Mouse (Mus musculus): ENCODE measurements around the gene Abraxas2. TPM values are rescaled to one million over a fixed set of nuclear protein-coding genes. Genes with fewer than 3 reads are reported as not detected.

Gene Abraxas2
- total and polyA plus RNA-seq, 3 experiments = 30.1 to 31.1 TPM; not detected in 1

DNA sequence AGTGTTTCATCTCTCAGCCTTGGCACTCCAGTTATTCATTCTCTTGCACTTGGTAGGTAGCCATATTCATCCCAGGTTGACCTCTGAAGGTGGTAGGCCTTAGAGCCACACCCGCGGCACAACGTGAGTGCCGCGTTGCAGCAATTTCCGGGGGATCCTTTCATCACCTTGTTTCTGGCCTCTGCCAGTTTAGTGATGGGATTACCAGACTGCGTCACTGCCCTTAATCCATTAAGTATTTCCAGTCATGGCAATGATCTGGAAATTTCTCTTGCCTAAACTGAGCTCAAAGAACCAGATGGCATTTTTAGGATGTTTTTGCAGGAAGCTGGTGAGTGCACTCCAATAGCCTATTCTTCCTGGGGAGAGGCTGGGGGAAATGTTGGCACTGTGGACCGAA is 30.7 kb downstream of the Abraxas2 start:
- no peak for TF ChIP-seq RAD21 (IDR thresholded peaks at IDR 0.05; ENCODE audit: low read depth, low read length)
- no peak for TF ChIP-seq CHD1 (IDR thresholded peaks at IDR 0.05; ENCODE audit: low read depth, low read length)
- no peak for TF ChIP-seq CHD2 (IDR thresholded peaks at IDR 0.05; ENCODE audit: low read length)
- no peak for TF ChIP-seq MYC (IDR thresholded peaks at IDR 0.05; ENCODE audit: low read depth, low read length)
- TF ChIP-seq BHLHE40 (IDR thresholded peaks at IDR 0.05; ENCODE audit: borderline replicate concordance, low read depth, low read length) = no peak
- TF ChIP-seq NRF1 (IDR thresholded peaks at IDR 0.05; ENCODE audit: insufficient read depth, low read depth, low read length, poor library complexity, severe bottlenecking) = no peak
- TF ChIP-seq MAZ (IDR thresholded peaks at IDR 0.05; ENCODE audit: low read depth, low read length) = no peak
- no peak for TF ChIP-seq MAFK (IDR thresholded peaks at IDR 0.05; ENCODE audit: borderline replicate concordance, low read depth, low read length)
- no peak for TF ChIP-seq ZC3H11A (IDR thresholded peaks at IDR 0.05; ENCODE audit: low read depth, low read length)
- no peak for TF ChIP-seq ZMIZ1 (IDR thresholded peaks at IDR 0.05; ENCODE audit: low read depth, low read length)
- TF ChIP-seq ELF1 (IDR thresholded peaks at IDR 0.05; ENCODE audit: low read depth, low read length) = no peak
- no peak for TF ChIP-seq POLR2AphosphoS2 (IDR thresholded peaks at IDR 0.05; ENCODE audit: low read length)
- TF ChIP-seq ZNF384 (IDR thresholded peaks at IDR 0.05; ENCODE audit: low read depth, low read length) = no peak
- TF ChIP-seq MEF2A (IDR thresholded peaks at IDR 0.05; ENCODE audit: extremely low read depth, insufficient replicate concordance, low read depth, low read length, poor library complexity, severe bottlenecking) = no peak
- TF ChIP-seq TAL1 (IDR thresholded peaks at IDR 0.05; ENCODE audit: low read length) = no peak

DNA sequence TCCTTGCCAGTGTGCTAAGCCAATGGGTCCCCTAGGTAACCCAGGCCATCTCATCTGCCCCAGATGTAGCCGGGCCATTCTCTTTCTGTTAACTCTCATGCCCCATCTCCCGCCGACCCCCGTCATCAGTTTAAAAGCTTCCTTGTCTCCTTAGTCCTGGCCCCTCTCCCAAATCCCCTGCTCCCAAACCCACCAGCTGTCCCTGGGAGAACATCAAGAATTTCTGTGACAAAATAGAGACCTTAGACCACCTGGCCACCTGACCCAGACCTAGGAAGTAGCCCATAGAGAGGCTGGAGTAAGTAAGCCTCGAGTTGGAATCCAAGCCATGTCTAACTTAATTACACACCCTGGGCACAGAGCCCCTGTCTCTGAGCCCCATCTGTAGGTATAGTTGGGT is 31.2 kb downstream of the Abraxas2 start:
- Histone ChIP-seq H3K36me3 (ENCODE audit: control insufficient read depth in 1 of 2, insufficient read depth in 2 of 2, low read length in 2 of 2) (peaks cover 0 to 9% of the 10 kb centered on the region in 2 experiments; a peak in 2 of 4 replicates), H3K27ac (ENCODE audit: control insufficient read depth, low read depth, low read length) (no peak overlapping the region), H3K9me3 (replicated peaks; ENCODE audit: insufficient read depth, low read length) (no peaks in the 10 kb centered on the region), H3K9ac (ENCODE audit: control insufficient read depth, low read depth, low read length, poor library complexity, severe bottlenecking) (no peak overlapping the region), H3K4me1 (ENCODE audit: control insufficient read depth in 1 of 2, insufficient read depth in 2 of 2, low read length in 2 of 2) (peaks cover 11 to 19% of the 10 kb centered on the region in 2 experiments), H3K79me2 (ENCODE audit: control insufficient read depth, insufficient read depth, low read length, poor library complexity) (no peaks in the 10 kb centered on the region), H3K4me3 (ENCODE audit: control insufficient read depth in 1 of 2, insufficient read depth in 1 of 2, low read depth in 2 of 2, low read length in 2 of 2) (no peak overlapping the region), H3K27me3 (ENCODE audit: control insufficient read depth in 1 of 2, insufficient read depth in 2 of 2, low read length in 2 of 2) (no peaks in the 10 kb centered on the region)
- no peak for TF ChIP-seq POLR2AphosphoS2 (IDR thresholded peaks at IDR 0.05; ENCODE audit: low read length)
- no peak for TF ChIP-seq MAZ (IDR thresholded peaks at IDR 0.05; ENCODE audit: low read depth, low read length)
- TF ChIP-seq MXI1 (IDR thresholded peaks at IDR 0.05; ENCODE audit: low read depth, low read length) = no peak
- no peak for TF ChIP-seq MAX (IDR thresholded peaks at IDR 0.05; ENCODE audit: low read length)
- no peak for TF ChIP-seq SIN3A (IDR thresholded peaks at IDR 0.05; ENCODE audit: low read length)
- no peak for TF ChIP-seq USF2 (IDR thresholded peaks at IDR 0.05; ENCODE audit: borderline replicate concordance in 1 of 2, insufficient read depth in 1 of 2, low read depth in 1 of 2, low read length in 2 of 2)
- no peak for TF ChIP-seq MEF2A (IDR thresholded peaks at IDR 0.05; ENCODE audit: extremely low read depth, insufficient replicate concordance, low read depth, low read length, poor library complexity, severe bottlenecking)
- TF ChIP-seq USF1 (IDR thresholded peaks at IDR 0.05; ENCODE audit: low read depth, low read length) = no peak
- TF ChIP-seq NELFE (IDR thresholded peaks at IDR 0.05; ENCODE audit: low read depth, low read length) = no peak
- DNase-seq (ENCODE audit: low read depth, low spot score) = no peak

More for the DNA sequence above, 30.7 kb downstream of the Abraxas2 start:
- Histone ChIP-seq H3K9ac (ENCODE audit: control insufficient read depth, low read depth, low read length, poor library complexity, severe bottlenecking) (no peak overlapping the region), H3K4me3 (ENCODE audit: control insufficient read depth in 1 of 2, insufficient read depth in 1 of 2, low read depth in 2 of 2, low read length in 2 of 2) (no peak overlapping the region), H3K36me3 (ENCODE audit: control insufficient read depth in 1 of 2, insufficient read depth in 2 of 2, low read length in 2 of 2) (peaks cover 0 to 9% of the 10 kb centered on the region in 2 experiments; a peak in 2 of 4 replicates), H3K79me2 (ENCODE audit: control insufficient read depth, insufficient read depth, low read length, poor library complexity) (no peaks in the 10 kb centered on the region), H3K4me1 (ENCODE audit: control insufficient read depth in 1 of 2, insufficient read depth in 2 of 2, low read length in 2 of 2) (peaks cover 11 to 19% of the 10 kb centered on the region in 2 experiments), H3K27ac (ENCODE audit: control insufficient read depth, low read depth, low read length) (no peak overlapping the region), H3K9me3 (replicated peaks; ENCODE audit: insufficient read depth, low read length) (no peaks in the 10 kb centered on the region), H3K27me3 (ENCODE audit: control insufficient read depth in 1 of 2, insufficient read depth in 2 of 2, low read length in 2 of 2) (no peaks in the 10 kb centered on the region)
- DNase-seq (ENCODE audit: low read depth, low spot score) = no peak
